Mouse (Mus musculus) stomach, embryonic 16.5 days (tissue): ENCODE measurements around the gene Peli1. TPM values are rescaled to one million over a fixed set of nuclear protein-coding genes. Genes with fewer than 3 reads are reported as not detected.

Experiments
- ATAC-seq: fragments of 200-750 bp; cut with Nextera tagmentation; 2 replicates; pipeline ENCODE4 v1.8.0; 2017; ENCODE audit warnings: moderate number of reproducible peaks, moderate TSS enrichment; ENCODE audit not compliant: insufficient read depth, low FRiP score
- H3K27ac ChIP-seq: fragments of 300-500 bp; sonication (generic); 2 replicates; pipeline ENCODE4 v1.5.1; 2014; ENCODE audit warnings: low read length
- H3K27me3 ChIP-seq: fragments of 300-500 bp; sonication (generic); 2 replicates; pipeline ENCODE4 v1.6.1; 2014; ENCODE audit warnings: low read length, control low read depth, mixed read lengths; ENCODE audit not compliant: control insufficient read depth, insufficient read depth
- H3K36me3 ChIP-seq: fragments of 300-500 bp; sonication (generic); 2 replicates; pipeline ENCODE4 v1.6.1; 2014; ENCODE audit warnings: low read length; ENCODE audit not compliant: control insufficient read depth, insufficient read depth
- H3K4me1 ChIP-seq: fragments of 300-500 bp; sonication (generic); 2 replicates; pipeline ENCODE4 v1.6.1; 2014; ENCODE audit warnings: low read length, control low read depth, mixed read lengths; ENCODE audit not compliant: control insufficient read depth, insufficient read depth
- H3K4me2 ChIP-seq: fragments of 300-500 bp; sonication (generic); 2 replicates; pipeline ENCODE4 v1.6.1; 2014; ENCODE audit warnings: low read depth, low read length, mixed read lengths
- H3K4me3 ChIP-seq: fragments of 300-500 bp; sonication (generic); replicated peaks from 2 replicates; pipeline ENCODE4 v1.5.1; 2014; ENCODE audit warnings: mild to moderate bottlenecking, low read length
- H3K9ac ChIP-seq: fragments of 300-500 bp; sonication (generic); 2 replicates; pipeline ENCODE4 v1.6.1; 2014; ENCODE audit warnings: low read length
- H3K9me3 ChIP-seq: fragments of 300-500 bp; sonication (generic); replicated peaks from 2 replicates; pipeline ENCODE4 v1.6.1; 2016; ENCODE audit warnings: low read length, control low read depth; ENCODE audit not compliant: control insufficient read depth
- WGBS: fragments of 180-500 bp; shearing (Covaris S2); extraction: QIAGEN DNeasy Blood & Tissue Kit; methylation state at CpG from one replicate; pipeline ENCODE4 v1.1.7; 2014; 5-methylcytosine and 5-hydroxymethylcytosine counted together
- polyA plus RNA-seq: library from polyadenylated mRNA; unstranded; fragments of >200 nt; fragmentation: Nextera tagmentation; extraction: Ambion mirVana; gene quantifications from 2 replicates; pipeline ENCODE4 v1.2.1, GENCODE M21; 2015

The Peli1 gene
- 21.1 and 24.3 TPM in 2 replicates for polyA plus RNA-seq

DNA sequence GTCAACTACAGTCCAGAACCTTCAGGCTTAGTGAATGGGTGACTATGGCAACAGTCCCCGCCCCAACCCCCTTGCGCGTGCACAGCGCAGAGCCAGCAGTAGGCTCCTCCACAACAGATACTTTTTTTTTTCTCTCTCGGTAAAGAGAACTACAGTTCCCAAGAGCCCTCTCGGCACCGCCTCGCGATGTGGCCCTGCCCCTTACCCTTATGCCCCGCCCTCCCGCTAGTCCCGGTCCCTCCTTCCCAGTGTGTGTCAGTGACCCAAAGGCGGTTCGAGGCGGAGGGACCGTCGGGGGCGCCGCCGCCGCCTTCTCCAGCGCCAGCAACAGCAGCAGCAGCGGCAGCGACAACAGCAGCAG is at the start of gene Peli1:
Peli1 (plus strand) TSS at position 225 of the 361 bp plus-strand sequence.
- Histone ChIP-seq H3K36me3 (no peaks in the 10 kb centered on the region), H3K4me1 (peaks cover 10% of the 10 kb centered on the region), H3K9ac (peak within 1 kb of the TSS; percentile 98), H3K27me3 (no peaks in the 10 kb centered on the region), H3K27ac (peak within 1 kb of the TSS; percentile 99), H3K9me3 (no peaks in the 10 kb centered on the region), H3K4me2 (peak within 1 kb of the TSS; percentile 57), H3K4me3 (peak within 1 kb of the TSS; percentile 90)
- WGBS: 2% methylated on average over 24 of the region's 24 CpGs
- peak; percentile 100 for ATAC-seq

DNA sequence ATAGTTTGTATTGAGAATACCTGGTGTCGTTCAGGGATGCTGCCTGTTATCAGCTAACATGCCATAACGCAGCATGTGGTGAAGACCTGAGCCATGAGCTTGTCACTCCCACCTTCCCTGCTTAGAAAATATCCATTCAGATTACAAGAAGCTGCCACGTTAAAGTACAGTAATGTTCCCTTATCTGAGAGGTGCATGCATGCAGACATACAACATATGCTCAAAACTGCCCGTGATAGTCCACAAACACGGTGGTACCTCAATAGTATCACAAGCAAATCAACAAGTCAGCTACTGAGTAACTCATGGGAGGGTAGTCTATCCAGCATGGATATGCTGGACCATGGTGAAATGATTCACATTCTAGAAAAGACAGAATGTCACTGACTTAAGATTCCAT is 48.5 kb upstream of the Peli1 start:
- no peaks in the 10 kb centered on the region for H3K9me3 ChIP-seq
- no peaks in the 10 kb centered on the region for H3K36me3 ChIP-seq
- 86% methylated on average over 5 of the region's 5 CpGs for WGBS
- no peak for ATAC-seq
- H3K27ac ChIP-seq: no peak overlapping the region
- H3K27me3 ChIP-seq: no peaks in the 10 kb centered on the region
- no peak overlapping the region for H3K9ac ChIP-seq
- no peak overlapping the region for H3K4me3 ChIP-seq
- H3K4me2 ChIP-seq: no peak overlapping the region
- no peaks in the 10 kb centered on the region for H3K4me1 ChIP-seq

DNA sequence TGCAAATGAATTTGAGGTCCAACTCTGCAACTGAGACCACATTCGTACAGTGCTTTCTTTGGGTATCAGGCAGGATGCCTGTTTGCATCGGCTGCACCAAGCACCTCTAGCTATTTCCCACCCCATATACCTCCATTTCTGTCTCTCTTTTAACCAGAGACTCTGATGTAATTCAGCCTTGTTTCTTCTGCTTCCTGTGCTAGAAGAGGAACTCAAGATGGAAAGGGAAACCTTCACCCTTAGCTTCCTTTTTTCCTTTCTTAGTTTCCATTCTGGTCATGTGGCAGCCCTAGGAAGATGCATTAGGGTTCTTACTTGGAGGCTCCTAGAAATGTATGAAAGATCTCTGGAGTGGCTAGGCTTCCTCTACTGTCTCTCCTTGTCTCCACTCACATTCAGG is 44.9 kb upstream of the Peli1 start:
- H3K9ac ChIP-seq: no peak overlapping the region
- no peaks in the 10 kb centered on the region for H3K36me3 ChIP-seq
- H3K27me3 ChIP-seq: no peaks in the 10 kb centered on the region
- H3K27ac ChIP-seq: no peak overlapping the region
- no peak for ATAC-seq
- H3K4me1 ChIP-seq: no peaks in the 10 kb centered on the region
- no peak overlapping the region for H3K4me3 ChIP-seq
- no peaks in the 10 kb centered on the region for H3K9me3 ChIP-seq
- WGBS: 87% methylated on average over 2 of the region's 2 CpGs
- H3K4me2 ChIP-seq: no peak overlapping the region

DNA sequence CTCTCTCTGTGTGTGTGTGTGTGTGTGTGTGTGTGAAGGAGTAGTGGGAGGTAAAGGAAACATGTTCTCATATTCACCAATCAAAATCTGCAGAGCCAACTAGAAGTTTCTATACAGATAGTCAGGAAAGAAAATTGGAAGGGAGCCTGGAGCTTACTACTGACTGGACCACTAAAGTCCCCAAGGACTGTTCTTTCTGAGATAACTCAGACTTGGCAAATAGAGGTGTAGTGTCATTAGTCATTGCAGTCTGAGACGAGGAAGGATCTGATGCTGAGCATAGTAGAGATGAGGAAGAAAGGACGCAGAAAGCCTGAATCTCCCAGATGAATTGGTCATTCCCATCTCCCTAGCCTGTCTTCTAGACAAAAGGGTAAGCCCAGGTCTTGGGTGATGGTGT is 43.2 kb upstream of the Peli1 start:
- no peaks in the 10 kb centered on the region for H3K4me1 ChIP-seq
- no peak overlapping the region for H3K4me2 ChIP-seq
- H3K9me3 ChIP-seq: no peaks in the 10 kb centered on the region
- H3K27ac ChIP-seq: no peak overlapping the region
- no peak for ATAC-seq
- H3K4me3 ChIP-seq: no peak overlapping the region
- H3K27me3 ChIP-seq: no peaks in the 10 kb centered on the region
- WGBS: 60% methylated on average over 2 of the region's 2 CpGs
- H3K9ac ChIP-seq: no peak overlapping the region
- no peaks in the 10 kb centered on the region for H3K36me3 ChIP-seq

DNA sequence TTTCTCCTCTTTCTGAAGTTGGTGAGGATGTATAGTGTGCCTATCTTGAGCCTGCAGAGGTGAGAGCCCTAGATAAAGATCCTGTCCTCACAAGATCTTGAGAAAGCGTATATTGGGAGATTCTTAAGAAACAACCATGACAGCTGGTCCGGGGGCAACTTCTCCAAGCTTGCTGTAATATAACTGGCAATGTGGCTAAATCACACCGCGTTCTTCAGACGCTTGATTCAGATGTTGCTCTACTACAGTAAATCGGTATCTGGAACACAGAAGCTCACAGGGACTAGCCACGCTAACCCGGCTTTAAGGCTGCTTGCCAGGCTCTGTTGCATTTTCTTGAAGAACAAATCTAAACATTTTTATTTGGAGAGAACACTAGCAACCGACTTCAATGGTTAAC is 39.4 kb upstream of the Peli1 start:
- H3K36me3 ChIP-seq: no peaks in the 10 kb centered on the region
- no peaks in the 10 kb centered on the region for H3K4me1 ChIP-seq
- H3K9ac ChIP-seq: no peak overlapping the region
- no peak for ATAC-seq
- WGBS: 73% methylated on average over 9 of the region's 9 CpGs
- no peak overlapping the region for H3K4me3 ChIP-seq
- H3K27ac ChIP-seq: no peak overlapping the region
- H3K4me2 ChIP-seq: no peak overlapping the region
- no peaks in the 10 kb centered on the region for H3K9me3 ChIP-seq
- H3K27me3 ChIP-seq: no peaks in the 10 kb centered on the region

DNA sequence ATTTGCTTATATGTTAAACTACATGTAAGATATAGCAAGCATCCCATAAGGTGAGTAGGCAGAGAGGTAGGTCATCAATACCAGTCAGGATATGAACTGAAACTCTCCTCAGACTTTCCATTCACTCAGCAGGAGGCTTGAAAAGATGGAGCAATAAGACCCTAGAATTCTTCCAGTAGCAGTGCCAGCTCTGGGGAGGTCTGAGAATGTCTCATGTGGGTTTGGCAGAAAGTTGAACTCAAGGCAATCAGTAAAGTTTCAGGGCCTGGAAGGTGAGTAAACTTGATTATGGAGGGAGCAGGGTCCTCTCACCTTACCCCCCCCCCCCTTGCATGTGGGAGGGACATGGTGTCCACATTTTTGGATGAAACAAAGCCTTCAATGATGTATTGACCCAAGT is 36.5 kb upstream of the Peli1 start:
- 0 out of 2 replicates have a peak, but pooled peaks cover 3% of the 10 kb centered on the region for H3K4me1 ChIP-seq
- H3K9me3 ChIP-seq: no peaks in the 10 kb centered on the region
- H3K4me2 ChIP-seq: no peak overlapping the region
- no peak overlapping the region for H3K4me3 ChIP-seq
- no peak overlapping the region for H3K27ac ChIP-seq
- ATAC-seq: no peak
- H3K27me3 ChIP-seq: no peaks in the 10 kb centered on the region
- H3K36me3 ChIP-seq: no peaks in the 10 kb centered on the region
- H3K9ac ChIP-seq: no peak overlapping the region

DNA sequence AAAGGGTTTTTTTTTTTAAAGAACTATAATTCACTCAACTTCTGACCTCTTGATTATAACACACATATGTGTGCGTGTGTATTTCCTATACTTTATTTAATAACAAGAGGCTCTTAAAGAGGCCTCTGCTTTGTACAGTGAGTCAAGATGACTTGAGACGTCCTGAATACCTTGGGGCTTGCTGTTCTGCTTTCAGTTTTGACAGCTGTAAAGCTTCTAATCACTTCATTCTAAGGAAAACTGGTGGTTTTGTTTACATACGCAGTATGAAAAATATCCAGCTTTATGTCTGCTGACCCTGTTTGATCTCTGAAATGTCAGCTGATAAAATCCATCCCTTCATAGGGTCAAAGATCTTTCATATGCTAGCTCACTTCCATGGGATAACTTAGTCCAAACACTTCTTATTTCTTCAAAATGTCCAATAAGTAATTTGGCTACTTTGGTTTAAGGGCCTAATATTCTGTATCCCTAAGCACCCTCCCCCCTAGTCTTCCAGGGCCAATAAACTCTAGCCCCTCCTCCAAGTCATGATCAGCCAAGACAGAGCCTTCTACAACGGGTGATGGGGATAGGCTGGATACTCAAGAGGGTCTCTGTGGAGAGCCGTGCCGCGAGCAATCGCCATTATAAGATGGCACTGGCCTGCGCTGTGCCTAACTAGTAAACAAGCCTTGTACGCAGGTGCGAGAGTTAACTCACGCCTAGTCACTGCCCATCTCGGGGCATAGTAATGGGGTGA is 34.8 kb upstream of the Peli1 start:
- WGBS: 74% methylated on average over 13 of the region's 13 CpGs
- Histone ChIP-seq H3K4me1 (0 out of 2 replicates have a peak, but pooled peaks cover 3% of the 10 kb centered on the region), H3K4me3 (no peak overlapping the region), H3K27me3 (no peaks in the 10 kb centered on the region), H3K4me2 (no peak overlapping the region), H3K9ac (no peak overlapping the region), H3K27ac (no peak overlapping the region), H3K9me3 (no peaks in the 10 kb centered on the region), H3K36me3 (no peaks in the 10 kb centered on the region)
- peak; percentile 19; the same call in 1 of the 2 replicates for ATAC-seq

DNA sequence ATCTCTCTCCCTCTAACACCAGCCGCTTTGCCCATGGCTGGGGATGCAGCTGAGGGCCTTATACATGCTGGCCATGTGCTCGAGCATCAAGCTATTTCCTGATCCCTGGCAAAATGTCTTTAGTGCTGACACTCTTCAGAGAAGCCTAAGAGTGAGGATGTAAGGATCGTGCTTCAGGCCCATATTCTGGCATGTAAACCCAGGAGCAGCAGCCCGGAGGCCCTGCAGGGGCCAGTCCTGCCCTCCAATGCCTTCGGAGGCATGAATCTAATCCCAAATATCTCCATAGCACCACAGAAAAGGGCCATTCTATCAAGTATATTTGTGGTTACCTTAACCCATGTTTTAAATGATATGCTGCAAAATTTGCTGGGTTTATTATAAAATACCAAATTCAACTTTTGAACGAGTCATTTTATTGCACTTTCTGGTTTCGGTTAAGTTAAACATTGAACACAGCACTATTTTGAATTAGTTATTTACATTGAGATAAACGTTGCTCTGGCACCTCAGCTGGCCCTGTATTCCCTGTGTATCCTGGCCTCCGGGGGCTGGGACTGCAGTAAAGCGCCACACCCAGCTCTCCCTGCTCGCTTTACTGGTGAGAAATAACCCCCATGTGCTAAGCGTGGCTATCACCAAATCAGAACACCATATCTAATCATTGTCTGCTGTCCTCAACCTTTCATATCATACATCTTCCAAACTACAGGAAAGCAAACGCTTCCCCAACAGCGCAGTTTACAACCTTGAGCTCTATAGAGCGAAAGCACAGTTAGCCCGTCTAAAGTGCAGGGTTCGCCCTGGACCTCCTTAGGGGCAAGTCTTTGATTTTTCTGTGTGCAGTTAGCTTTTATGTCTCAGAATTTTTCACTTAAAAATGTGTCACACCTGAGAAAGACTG is 33.3 kb upstream of the Peli1 start:
- H3K4me2 ChIP-seq: peak overlapping the region; percentile 30
- peak; percentile 87 for ATAC-seq
- peak overlapping the region; percentile 43 for H3K27ac ChIP-seq

DNA sequence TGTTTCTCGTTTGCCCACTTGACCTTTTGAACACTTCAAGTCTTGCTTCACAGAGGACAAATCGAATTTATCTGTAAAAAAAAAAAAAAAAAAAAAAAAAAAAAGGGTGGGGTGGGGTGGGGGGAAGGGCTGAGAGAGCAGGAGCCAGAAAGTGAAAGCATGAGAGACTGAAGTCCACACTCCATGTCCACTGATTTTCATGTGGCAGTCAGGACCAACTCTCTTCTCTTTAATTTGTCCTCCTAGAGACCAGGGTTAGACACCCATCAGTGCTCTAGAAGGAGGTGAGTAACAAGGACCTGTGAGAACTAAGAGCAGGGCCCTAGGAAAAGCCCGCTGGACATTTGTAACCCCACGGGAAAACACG is 32.7 kb upstream of the Peli1 start:
- Histone ChIP-seq H3K4me2 (peak overlapping the region; percentile 30; the same call in 1 of the 2 replicates), H3K4me3 (no peak overlapping the region; the same call in 1 of the 2 replicates), H3K27ac (0 out of 2 replicates have a peak overlapping the region, but pooled peaks have one; percentile 46), H3K4me1 (0 out of 2 replicates have a peak, but pooled peaks cover 3% of the 10 kb centered on the region), H3K9ac (no peak overlapping the region), H3K27me3 (no peaks in the 10 kb centered on the region), H3K36me3 (no peaks in the 10 kb centered on the region), H3K9me3 (no peaks in the 10 kb centered on the region)
- ATAC-seq: peak; percentile 35; the same call in 1 of the 2 replicates
- WGBS: 73% methylated on average over 5 of the region's 5 CpGs

More for the DNA sequence above, 33.3 kb upstream of the Peli1 start:
- H3K36me3 ChIP-seq: no peaks in the 10 kb centered on the region
- H3K9me3 ChIP-seq: no peaks in the 10 kb centered on the region
- no peak overlapping the region; the same call in 1 of the 2 replicates for H3K4me3 ChIP-seq
- H3K4me1 ChIP-seq: 0 out of 2 replicates have a peak, but pooled peaks cover 3% of the 10 kb centered on the region
- 50% methylated on average over 17 of the region's 17 CpGs for WGBS
- H3K9ac ChIP-seq: no peak overlapping the region
- no peaks in the 10 kb centered on the region for H3K27me3 ChIP-seq
